Mouse (Mus musculus) midbrain, embryonic 11.5 days (tissue): Measurements from ENCODE around the gene Tmem150a. TPM values are rescaled to one million over a fixed set of nuclear protein-coding genes. Genes with fewer than 3 reads are reported as not detected.
A peak's percentile ranks its signal among the peaks of the same experiment; 100 is the strongest.

Experiments
- ATAC-seq: fragments of 200-750 bp; cut with Nextera tagmentation; 2 replicates; pipeline ENCODE4 v1.8.0; 2017; ENCODE audit warnings: moderate TSS enrichment, moderate library complexity; ENCODE audit not compliant: low FRiP score
- DNase-seq: peaks from one replicate; pipeline ENCODE4 v3.0.0; 2015; ENCODE audit warnings: low spot score; ENCODE audit errors: missing footprints
- H3K27ac ChIP-seq: fragments of 300-500 bp; sonication (generic); 2 replicates; pipeline ENCODE4 v1.5.1; 2014; ENCODE audit warnings: low read depth, low read length
- H3K27me3 ChIP-seq: fragments of 300-500 bp; sonication (generic); 2 replicates; pipeline ENCODE4 v1.6.1; 2014; ENCODE audit warnings: mild to moderate bottlenecking, low read length, moderate library complexity, mixed read lengths; ENCODE audit not compliant: control insufficient read depth, insufficient read depth
- H3K36me3 ChIP-seq: fragments of 300-500 bp; sonication (generic); 2 replicates; pipeline ENCODE4 v1.6.1; 2014; ENCODE audit warnings: mild to moderate bottlenecking, low read length, moderate library complexity, mixed read lengths; ENCODE audit not compliant: control insufficient read depth, insufficient read depth
- H3K4me1 ChIP-seq: fragments of 300-500 bp; sonication (generic); 2 replicates; pipeline ENCODE4 v1.6.1; 2014; ENCODE audit warnings: low read length; ENCODE audit not compliant: control insufficient read depth, insufficient read depth
- H3K4me2 ChIP-seq: fragments of 300-500 bp; sonication (generic); 2 replicates; pipeline ENCODE4 v1.6.1; 2014; ENCODE audit warnings: mild to moderate bottlenecking, moderate library complexity
- H3K4me3 ChIP-seq: fragments of 300-500 bp; sonication (generic); 2 replicates; pipeline ENCODE4 v1.5.1; 2014; ENCODE audit warnings: low read depth, low read length
- H3K9ac ChIP-seq: fragments of 300-500 bp; sonication (generic); 2 replicates; pipeline ENCODE4 v1.6.1; 2014; ENCODE audit warnings: low read length
- H3K9me3 ChIP-seq: fragments of 300-500 bp; sonication (generic); 2 replicates; pipeline ENCODE4 v1.6.1; 2016; ENCODE audit warnings: low read length; ENCODE audit not compliant: control insufficient read depth
- WGBS: fragments of 180-500 bp; shearing (Covaris S2); extraction: QIAGEN DNeasy Blood & Tissue Kit; methylation state at CpG from one replicate; pipeline ENCODE4 v1.1.7; 2014; 5-methylcytosine and 5-hydroxymethylcytosine counted together
- polyA plus RNA-seq: library from polyadenylated mRNA; unstranded; fragments of >200 nt; fragmentation: Nextera tagmentation; extraction: Ambion mirVana; gene quantifications from 2 replicates; pipeline ENCODE4 v1.2.1, GENCODE M21; 2014

Gene Tmem150a
- polyA plus RNA-seq, 1 experiment from 2014 or later, result 6.2 TPM

DNA sequence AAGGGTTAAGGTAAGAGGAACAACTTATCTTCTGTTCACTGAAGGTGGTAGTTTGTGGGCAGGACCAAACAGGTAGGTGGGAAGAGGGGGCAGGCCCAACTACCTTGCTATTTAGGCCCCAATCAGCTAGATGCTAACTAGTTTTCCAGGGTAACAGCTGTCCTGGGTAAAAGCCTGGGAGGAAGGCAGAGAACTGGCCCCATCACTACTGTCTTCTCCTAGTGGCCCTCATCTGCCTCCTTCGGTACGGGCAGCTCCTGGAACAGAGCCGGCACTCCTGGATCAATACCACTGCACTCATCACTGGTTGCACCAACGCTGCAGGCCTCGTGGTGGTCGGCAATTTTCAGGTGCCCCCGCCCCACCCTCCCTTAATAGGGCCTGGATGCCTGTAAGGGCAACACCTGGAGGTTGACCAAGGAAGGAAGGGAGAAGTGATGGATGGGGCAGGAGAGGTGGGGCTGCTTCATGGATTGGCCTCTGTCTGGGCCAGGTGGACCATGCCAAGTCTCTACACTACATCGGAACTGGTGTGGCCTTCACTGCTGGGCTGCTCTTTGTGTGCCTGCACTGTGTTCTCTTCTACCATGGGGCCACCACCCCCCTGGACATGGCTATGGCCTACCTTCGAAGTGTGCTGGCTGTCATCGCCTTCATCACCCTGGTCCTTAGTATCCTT is 3.0 kb downstream of the Tmem150a start:
- H3K27me3 ChIP-seq, result no peaks in the 10 kb centered on the region
- H3K9ac ChIP-seq, result no peak overlapping the region
- H3K36me3 ChIP-seq, result peaks cover 2% of the 10 kb centered on the region; the same call in 1 of the 2 replicates
- H3K9me3 ChIP-seq, result no peaks in the 10 kb centered on the region
- H3K4me3 ChIP-seq, result no peak overlapping the region
- ATAC-seq (no peak), DNase-seq (no peak)
- 91% methylated on average over 10 of the region's 10 CpGs for WGBS
- H3K4me2 ChIP-seq, result no peak overlapping the region
- H3K4me1 ChIP-seq, result peaks cover 15% of the 10 kb centered on the region
- H3K27ac ChIP-seq, result no peak overlapping the region

DNA sequence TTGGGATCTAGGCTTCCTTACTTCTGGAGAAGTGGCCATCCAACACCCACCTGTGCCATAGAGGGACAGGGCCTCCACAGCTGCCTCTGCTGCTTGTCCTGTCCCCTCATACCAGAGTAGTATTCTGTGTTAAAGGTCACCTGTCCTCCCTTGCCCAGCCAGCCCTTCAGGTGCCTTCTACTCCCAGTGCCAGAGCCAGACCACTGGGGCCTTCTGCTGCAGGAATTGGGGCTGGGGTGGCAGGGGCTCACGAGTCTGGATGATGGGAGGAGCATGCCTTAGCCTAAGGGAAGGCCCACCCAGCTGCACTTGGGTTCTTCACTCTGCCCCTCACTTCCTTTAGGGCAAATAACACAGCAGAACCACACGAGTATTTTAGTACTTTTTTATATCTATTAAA is 4.1 kb downstream of the Tmem150a start:
- peaks cover 2% of the 10 kb centered on the region; the same call in 1 of the 2 replicates for H3K36me3 ChIP-seq
- no peak overlapping the region for H3K4me3 ChIP-seq
- WGBS, result 77% methylated on average over 2 of the region's 2 CpGs
- H3K4me2 ChIP-seq, result no peak overlapping the region
- ATAC-seq (no peak), DNase-seq (no peak)
- no peaks in the 10 kb centered on the region for H3K9me3 ChIP-seq
- no peaks in the 10 kb centered on the region for H3K27me3 ChIP-seq
- peaks cover 15% of the 10 kb centered on the region for H3K4me1 ChIP-seq
- no peak overlapping the region for H3K27ac ChIP-seq
- no peak overlapping the region for H3K9ac ChIP-seq

DNA sequence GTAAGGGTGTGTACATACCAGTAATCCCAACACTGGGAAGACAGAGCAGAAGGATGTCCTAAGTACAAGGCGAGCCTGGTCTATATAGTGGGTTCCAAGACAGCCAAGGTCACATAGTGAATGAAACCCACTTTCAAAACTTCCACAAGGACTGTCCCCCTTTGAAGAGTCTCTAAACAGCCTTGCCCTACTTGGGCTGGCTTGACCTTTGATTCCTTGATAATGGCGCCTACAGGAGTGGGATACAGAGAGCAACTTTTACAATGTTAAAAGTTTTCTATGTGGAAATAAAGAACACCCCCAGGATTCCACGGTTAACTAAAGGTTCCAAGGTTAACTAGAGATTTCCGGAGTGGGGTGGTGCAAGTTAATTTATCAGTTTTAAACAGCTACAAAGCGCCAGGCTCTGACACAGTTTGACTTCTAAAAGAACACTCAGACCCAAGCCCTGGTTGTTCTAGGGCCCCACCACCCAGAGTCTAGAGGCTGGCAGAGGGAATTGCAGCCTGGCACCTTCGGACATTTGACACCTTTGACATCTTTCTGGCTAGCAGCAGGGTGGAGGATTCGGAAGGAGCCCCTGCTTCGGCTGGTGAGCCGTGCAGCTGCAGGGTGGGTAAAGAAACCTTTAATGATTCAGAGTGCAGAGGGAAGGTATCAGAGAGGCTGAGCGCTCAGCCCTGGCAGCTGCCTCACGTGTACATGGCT is 4.8 kb downstream of the Tmem150a start:
- H3K4me1 ChIP-seq, result peaks cover 9% of the 10 kb centered on the region
- no peak overlapping the region for H3K4me2 ChIP-seq
- H3K36me3 ChIP-seq, result peaks cover 2% of the 10 kb centered on the region; the same call in 1 of the 2 replicates
- DNase-seq, result no peak
- H3K9me3 ChIP-seq, result no peaks in the 10 kb centered on the region
- H3K27ac ChIP-seq, result no peak overlapping the region
- ATAC-seq, result no peak
- no peak overlapping the region for H3K9ac ChIP-seq
- no peak overlapping the region for H3K4me3 ChIP-seq
- WGBS, result 88% methylated on average over 11 of the region's 11 CpGs
- no peaks in the 10 kb centered on the region for H3K27me3 ChIP-seq

DNA sequence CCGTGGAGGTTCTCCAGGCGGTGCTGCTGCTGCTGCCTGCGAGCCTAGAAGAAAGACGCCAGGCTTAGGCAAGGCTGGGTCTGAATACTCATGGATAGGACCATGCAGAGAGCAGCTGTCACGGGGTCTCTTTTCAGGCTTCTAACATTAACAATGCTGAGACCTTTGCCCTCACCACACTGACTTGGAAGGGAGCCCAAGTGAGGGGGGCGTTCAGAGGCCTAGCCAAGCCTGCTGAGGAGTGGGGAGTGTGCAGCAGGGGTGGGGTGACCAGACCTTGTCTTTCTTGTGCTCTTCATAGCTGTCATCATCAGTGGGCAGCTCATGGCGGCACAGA is 5.3 kb downstream of the Tmem150a start:
- Histone ChIP-seq H3K4me3 (no peak overlapping the region), H3K9me3 (no peaks in the 10 kb centered on the region), H3K9ac (no peak overlapping the region), H3K4me1 (peaks cover 8% of the 10 kb centered on the region), H3K27me3 (no peaks in the 10 kb centered on the region), H3K36me3 (peaks cover 2% of the 10 kb centered on the region; the same call in 1 of the 2 replicates), H3K27ac (no peak overlapping the region), H3K4me2 (no peak overlapping the region)
- WGBS, result 83% methylated on average over 7 of the region's 7 CpGs
- ATAC-seq (no peak), DNase-seq (no peak)

DNA sequence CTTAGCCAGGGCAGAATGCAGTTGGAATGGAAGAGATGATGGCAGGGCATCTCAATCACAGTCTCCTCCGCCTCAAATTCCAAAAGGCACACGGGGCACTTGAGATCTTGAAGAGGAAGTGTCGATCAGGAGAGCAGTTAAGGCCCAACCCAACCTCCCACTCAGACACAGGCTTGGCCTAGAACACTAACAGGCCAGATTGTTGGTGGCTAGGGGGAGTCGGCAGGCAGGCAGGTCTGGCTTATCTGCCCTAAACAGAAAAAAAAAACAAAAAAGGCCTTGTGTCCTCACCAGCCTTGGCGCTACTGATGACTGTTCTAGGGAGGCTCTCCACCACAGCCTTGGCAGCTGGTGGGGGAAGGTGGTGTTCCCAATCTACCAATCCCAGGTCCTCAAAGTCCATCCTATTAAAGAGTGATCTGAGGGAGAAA is 5.9 kb downstream of the Tmem150a start:
- peak overlapping the region; percentile 80; the same call in 1 of the 2 replicates for H3K4me3 ChIP-seq
- 76% methylated on average over 5 of the region's 5 CpGs for whole genome bisulfite sequencing
- H3K27me3 ChIP-seq, result no peaks in the 10 kb centered on the region
- no peak for ATAC-seq
- no peaks in the 10 kb centered on the region for H3K9me3 ChIP-seq
- H3K9ac ChIP-seq, result no peak overlapping the region
- H3K4me1 ChIP-seq, result peaks cover 8% of the 10 kb centered on the region
- H3K4me2 ChIP-seq, result peak overlapping the region; percentile 89
- no peak overlapping the region for H3K27ac ChIP-seq
- no peak for DNase-seq
- peaks cover 2% of the 10 kb centered on the region; the same call in 1 of the 2 replicates for H3K36me3 ChIP-seq

DNA sequence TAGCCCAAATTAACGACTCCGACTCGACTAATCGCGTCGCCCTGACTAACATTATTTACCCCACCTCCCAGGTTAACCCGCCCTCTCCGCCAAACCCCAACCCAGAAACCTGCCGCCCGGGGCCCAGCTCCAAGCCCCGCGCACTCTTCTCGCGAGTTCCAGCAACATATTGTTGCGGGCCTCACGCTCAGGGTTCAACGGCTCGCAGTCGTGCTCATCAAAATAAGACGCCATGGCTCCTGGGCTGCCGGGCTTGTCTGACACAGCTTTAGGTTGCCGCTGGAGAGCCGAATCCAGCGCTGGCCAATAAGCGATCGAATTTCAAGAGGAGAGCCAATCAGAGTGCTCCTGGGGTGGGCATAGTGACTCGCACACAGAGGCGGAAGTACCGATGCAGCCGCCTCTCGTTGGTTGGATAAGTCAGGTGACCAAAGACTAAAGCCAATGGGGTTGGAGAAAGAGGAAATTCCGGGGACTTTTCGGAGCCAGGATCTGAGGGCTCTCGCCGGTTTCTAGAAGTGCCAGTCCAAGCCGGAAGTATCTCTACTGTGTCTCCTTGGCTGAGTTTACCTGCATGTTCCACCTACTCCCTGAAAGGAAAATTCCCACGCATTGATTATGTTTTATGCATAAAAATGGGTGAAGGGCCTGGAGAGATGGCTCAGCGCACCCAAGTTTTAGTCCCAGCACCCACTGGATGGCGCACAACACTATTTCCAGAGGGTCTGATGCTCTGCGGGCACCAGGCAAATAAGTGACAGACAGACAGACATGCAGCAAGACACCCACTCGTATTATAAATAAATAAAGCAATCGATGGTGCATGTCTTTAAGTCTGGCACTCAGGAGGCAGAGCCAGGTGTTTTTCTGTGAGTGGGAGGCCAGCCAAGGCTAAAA is 7.1 kb downstream of the Tmem150a start:
- peak overlapping the region; percentile 80 for H3K4me3 ChIP-seq
- under 1% methylated on average over 42 of the region's 42 CpGs for WGBS
- H3K4me2 ChIP-seq, result peak overlapping the region; percentile 89
- peak; percentile 97 for DNase-seq
- peak; percentile 99 for ATAC-seq
- no peaks in the 10 kb centered on the region for H3K27me3 ChIP-seq
- H3K9ac ChIP-seq, result peak overlapping the region; percentile 80
- H3K27ac ChIP-seq, result no peak overlapping the region
- H3K4me1 ChIP-seq, result peaks cover 8% of the 10 kb centered on the region
- H3K9me3 ChIP-seq, result no peaks in the 10 kb centered on the region
- H3K36me3 ChIP-seq, result peaks cover 2% of the 10 kb centered on the region; the same call in 1 of the 2 replicates

DNA sequence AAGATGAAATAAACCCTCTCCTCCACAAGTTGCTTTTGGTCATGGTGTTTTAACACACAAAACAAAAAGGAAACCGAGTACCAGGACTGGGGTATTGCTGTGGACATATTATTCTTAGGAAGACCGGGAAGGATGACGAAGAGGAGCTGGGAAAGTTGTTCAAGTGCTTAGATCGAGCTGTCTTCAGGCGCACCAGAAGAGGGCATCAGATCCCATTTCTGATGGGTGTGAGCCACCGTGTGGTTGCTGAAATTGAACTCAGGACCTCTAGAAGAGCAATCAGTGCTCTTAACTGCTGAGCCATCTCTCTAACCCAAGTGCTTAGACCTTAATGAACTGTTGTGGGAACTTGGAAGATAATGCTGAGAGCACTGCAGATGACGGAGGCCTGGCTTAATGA is 8.8 kb downstream of the Tmem150a start:
- Histone ChIP-seq H3K36me3 (no peaks in the 10 kb centered on the region), H3K4me2 (no peak overlapping the region), H3K4me3 (no peak overlapping the region), H3K27me3 (no peaks in the 10 kb centered on the region), H3K27ac (no peak overlapping the region), H3K9ac (no peak overlapping the region), H3K4me1 (peaks cover 8% of the 10 kb centered on the region), H3K9me3 (no peaks in the 10 kb centered on the region)
- no peak for DNase-seq
- 52% methylated on average over 7 of the region's 7 CpGs for WGBS
- ATAC-seq, result no peak

DNA sequence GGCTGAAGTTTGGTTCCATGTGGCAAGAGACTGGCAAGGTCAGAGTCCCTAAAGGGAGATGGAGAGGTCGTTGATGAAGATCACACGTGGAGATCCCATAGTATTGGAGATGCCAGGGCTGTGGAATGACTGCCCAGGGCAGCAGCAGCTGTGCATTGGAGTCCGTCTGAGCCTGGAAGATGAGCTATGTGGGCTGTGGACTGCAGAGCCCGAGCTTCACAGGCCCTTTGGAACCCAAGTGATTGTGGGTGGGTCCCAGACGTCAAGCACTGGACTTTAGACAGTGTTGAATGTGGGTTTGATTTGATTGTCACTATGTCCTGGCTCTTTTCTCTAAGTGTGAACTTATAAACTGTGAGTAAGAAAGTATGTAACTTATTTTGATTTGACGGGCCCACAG is 9.7 kb downstream of the Tmem150a start:
- H3K36me3 ChIP-seq, result no peaks in the 10 kb centered on the region
- peaks cover 8% of the 10 kb centered on the region for H3K4me1 ChIP-seq
- ATAC-seq (no peak), DNase-seq (no peak)
- no peak overlapping the region for H3K4me3 ChIP-seq
- H3K27ac ChIP-seq, result no peak overlapping the region
- WGBS, result 73% methylated on average over 6 of the region's 6 CpGs
- no peaks in the 10 kb centered on the region for H3K27me3 ChIP-seq
- no peaks in the 10 kb centered on the region for H3K9me3 ChIP-seq
- no peak overlapping the region for H3K9ac ChIP-seq
- H3K4me2 ChIP-seq, result no peak overlapping the region
